Mouse (Mus musculus) right cerebral cortex, postnatal 14 days (tissue): ENCODE data around the gene Tmem108.

Source experiments
- DNase-seq: peaks from one replicate; pipeline ENCODE4 v3.0.0; 2022

Tmem108 gene

DNA sequence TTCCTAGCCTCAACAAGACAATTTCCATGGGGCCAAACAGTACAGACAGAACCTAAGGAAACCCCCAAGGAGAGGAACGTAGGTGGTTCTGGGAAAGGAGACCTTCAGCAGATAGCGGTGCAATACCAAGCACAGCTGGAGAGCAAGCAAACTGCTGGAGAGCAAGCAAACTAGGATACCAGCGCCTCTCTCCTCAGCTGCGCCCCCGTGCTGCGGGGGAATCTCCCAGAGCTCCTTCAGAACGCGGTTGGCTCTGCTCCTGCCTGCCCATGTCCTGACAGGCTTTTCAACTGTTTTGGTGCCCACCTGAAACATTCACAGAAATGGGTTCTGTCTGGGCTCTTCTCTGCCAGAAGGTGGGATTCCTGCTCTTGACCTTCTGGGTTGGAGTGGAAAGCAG lies 221.1 kb downstream of the Tmem108 start:
- no peak for DNase-seq

- no peak for DNase-seq
These were observed 223.4 kb downstream of the Tmem108 start for GRCm38 (mm10) chr9:103538047-103538816.

DNA sequence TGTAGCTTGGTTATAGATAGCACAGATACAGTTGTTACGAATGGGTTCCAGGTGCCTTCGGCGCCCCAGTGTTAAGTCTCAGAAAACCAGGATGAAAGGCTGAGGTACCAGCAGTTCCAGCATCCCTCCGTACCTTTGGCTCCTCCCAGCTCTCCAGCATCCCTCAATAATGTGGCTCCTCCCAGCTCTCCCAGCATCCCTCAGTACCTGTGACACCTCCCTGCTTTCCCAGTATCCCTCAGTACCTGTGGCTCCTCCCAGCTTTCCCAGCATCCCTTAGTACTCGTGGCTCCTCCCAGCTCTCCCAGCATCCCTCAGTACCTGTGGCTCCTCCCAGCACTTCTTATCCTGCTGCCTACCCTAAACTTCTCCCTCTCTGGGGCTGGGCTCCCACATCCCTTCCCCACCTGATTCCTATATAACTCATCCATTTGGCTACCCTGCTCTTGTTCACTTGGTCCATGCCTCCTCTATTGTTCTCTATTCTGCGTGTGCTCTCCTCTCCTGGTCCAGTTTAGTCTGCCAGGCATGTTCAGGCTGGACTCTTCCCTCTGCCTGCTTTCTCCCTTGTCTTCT lies 225.5 kb downstream of the Tmem108 start:
- no peak for DNase-seq

DNA sequence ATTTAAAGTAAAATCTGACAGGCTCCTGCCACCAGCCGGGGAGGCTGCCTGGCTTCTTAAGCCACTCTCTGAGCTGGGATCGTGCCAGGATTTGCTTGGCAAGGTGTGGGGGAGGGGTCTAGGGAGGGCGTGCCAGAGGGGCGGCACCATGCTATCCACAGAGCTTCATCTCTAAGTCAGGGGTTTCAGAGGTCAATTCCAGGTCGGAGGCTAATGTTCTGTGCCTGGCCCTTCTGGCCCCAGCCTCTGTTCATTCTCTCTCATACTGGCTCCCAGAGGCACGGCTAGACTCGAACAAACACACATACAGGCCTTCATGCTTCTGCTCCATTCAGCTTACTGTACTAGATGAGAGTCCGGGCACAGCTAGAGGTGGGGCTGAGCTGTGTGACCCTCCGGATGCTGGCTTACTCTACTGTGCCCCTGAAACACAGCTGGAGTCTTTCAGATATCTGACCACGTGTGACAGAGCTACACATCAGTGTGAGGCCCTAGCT lies 236.5 kb downstream of the Tmem108 start:
- DNase-seq: no peak

- no peak for DNase-seq
These were observed 237.0 kb downstream of the Tmem108 start for GRCm38 (mm10) chr9:103524600-103524999.

DNA sequence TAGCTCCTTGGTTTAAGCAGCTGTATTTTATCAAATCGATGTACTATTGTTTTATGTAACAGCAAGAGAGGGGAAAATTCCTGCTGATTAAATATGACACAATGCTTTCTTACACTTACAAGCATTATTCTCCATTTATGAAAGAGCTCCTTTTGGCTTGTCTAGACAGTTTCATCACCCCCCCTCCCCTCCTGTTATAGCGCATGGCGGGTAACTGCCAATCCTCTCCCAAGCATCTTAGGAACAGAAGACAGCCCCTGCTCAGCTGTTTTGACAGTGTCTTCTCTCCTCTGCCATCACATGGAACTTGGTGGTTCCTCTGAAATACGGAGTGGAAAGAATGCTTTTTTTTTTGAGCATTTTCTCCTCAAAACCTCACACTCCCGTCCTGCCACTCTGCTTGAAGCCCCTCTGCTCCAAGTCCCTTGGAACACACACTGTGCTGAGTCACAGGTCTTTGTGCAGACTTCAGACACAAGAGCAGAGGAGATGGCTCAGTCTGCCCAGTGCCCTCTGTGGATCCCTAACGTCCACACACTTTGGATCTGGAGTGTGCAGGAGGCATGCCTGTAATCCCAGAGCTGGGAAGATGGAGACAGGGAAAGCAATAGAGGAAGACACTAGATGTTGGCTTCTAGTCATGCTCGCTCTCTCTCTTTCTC lies 237.8 kb downstream of the Tmem108 start:
- DNase-seq: no peak

GRCm38 (mm10) chr9:103523008-103523407 lies 238.6 kb downstream of the Tmem108 start:
- DNase-seq: no peak

- no peak for DNase-seq
These were observed 247.8 kb downstream of the Tmem108 start for GRCm38 (mm10) chr9:103513884-103514283.

- DNase-seq: no peak
These were observed 249.4 kb downstream of the Tmem108 start for GRCm38 (mm10) chr9:103512257-103512656.

DNA sequence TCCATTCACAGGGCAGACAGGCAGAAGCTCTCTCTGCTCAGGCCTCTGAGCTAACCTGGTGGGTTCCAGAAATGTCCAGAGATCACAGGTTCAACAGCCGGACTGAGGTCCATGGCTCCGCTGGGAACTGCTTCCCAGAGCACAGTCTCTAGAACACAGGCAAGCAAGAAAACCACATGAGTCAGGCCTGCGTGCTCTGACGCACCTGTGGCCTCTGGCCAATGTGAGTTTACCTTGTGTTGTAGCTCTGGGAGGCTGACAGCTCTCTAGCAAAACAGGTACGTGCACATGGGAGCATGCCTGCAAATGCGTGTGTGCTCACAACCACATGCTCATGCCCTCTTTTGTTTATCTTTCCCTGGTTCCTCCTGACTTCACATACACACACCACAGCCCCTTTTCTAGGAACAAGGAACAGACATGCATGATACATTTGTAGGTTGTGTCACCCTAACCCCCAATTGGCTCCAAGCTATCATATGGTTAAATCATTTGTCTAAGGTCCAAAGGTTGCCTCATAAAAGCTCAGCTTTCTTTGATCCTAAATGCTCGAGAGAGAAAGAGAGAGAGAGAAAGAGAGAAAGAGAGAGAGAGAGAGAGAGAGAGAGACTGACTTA lies 254.6 kb downstream of the Tmem108 start:
- no peak for DNase-seq

- no peak for DNase-seq
These were observed 256.6 kb downstream of the Tmem108 start for GRCm38 (mm10) chr9:103505067-103505466.

DNA sequence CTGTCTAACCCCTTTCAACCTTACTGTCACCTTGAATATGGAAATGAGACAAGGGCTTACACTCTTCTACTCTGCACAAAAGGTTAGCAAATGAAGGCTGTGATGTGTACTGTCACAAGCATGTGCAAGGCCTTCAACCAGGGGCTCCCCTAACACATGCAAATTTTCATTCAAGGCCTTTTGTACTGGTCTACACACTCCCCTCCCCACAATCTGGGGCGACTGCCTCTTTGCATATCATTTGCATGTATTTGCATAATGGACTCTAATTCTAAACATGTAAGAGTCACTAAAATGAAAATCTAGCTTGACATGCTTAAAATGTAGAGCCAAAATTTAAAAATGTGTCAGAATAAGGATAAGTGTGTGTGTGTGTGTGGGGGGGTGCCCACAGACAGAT lies 257.0 kb downstream of the Tmem108 start:
- no peak for DNase-seq

DNA sequence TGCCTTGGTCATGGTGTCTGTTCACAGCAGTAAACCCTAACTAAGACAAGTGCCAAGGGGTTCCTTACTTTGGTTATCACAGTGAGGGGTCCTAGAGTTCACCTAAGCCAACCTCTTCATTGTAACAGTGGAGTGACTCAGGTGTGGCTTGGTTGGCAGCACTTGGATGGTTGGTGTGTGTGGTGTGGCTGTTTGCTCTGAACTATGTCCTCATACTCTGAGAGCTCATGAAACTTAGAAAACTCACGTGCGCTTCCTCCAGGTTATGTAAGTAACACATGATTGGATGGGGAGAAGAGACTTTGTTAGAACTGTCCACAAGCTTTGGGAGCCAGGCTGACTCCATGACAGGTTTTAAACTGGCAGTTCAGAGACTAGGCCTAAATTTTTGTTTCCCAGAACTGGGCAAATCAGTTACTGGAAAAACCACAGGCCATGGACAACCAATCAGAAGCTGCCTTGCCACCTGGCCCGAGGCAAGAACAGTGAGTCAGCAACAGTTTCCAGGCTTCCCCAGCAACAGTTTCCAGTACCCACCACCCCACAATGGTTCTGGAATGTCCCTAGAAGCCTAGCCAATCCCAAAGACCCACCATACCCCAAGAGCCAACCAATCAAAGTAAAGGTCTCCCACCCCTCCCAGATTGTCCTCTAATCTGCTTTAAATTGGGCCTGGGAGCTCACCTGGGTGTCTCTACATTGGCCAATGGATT lies 257.9 kb downstream of the Tmem108 start:
- no peak for DNase-seq

GRCm38 (mm10) chr9:103502655-103503054 lies 259.0 kb downstream of the Tmem108 start:
- DNase-seq: no peak

- DNase-seq: peak; percentile 49
These were observed 259.7 kb downstream of the Tmem108 start for GRCm38 (mm10) chr9:103501861-103502364.

- DNase-seq: no peak
These were observed 262.3 kb downstream of the Tmem108 start for GRCm38 (mm10) chr9:103499366-103499765.

GRCm38 (mm10) chr9:103498699-103499098 lies 262.9 kb downstream of the Tmem108 start:
- no peak for DNase-seq

- peak; percentile 2 for DNase-seq
These were observed 266.2 kb downstream of the Tmem108 start for GRCm38 (mm10) chr9:103495391-103495790.

- peak; percentile 75 for DNase-seq
These were observed 267.2 kb downstream of the Tmem108 start for GRCm38 (mm10) chr9:103494346-103495020.

DNA sequence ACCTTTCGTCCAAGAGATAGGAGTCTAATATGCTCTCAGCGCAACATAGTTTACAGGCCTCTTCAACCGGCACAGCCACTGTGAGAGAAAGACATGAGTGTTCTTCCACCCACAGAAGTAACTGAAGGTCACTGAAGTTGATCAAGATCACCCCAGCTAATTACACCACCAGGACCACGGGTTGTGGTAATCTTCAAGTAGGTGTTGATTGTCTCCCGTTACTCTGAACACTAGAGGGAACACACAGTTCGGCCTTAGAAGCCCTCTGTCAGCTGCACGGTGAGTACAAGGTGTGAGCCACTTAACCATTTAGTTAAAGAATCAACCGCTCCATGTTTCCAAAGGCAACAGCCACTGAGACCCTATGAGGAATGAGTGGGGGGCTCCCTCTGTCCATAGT lies 269.7 kb downstream of the Tmem108 start:
- DNase-seq: peak; percentile 1

DNA sequence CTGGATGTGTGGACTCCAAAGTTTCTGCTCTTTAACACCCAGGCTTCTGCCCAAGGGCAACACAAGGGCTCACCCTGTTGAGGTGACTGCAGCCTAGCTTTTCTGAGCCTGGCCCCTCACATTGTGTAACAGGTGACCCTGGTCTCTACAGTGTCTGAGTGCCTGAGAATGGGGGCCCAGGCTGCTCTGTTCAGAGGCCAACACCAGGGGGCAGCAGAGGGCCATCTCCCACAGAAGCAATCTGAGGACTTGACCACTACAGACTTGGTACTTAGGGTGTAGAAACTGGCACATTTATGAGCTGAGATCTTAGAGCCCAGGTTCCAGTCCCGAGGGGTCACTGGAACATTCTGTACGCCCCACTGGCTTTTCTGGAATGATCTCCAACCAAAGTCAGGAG lies 271.2 kb downstream of the Tmem108 start:
- peak; percentile 77 for DNase-seq

DNA sequence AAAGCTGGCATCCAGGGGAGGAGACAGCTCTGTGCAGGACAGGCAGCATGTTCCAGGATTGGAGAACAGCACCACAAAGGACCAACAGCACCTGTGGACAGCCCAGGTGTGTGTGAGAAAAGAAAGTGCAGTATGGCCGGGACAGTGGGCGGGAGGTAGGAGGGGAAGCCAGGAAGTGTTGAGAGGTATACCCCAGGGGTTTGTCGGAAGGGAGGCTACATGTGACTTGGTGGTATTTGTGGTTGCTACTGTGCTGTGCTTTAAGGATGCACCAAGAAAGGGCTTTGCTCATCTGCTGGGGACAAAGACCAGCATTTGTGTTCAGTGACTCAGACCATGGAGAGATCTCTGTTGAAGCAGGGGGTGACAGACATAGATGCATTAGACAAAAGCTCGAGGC lies 271.8 kb downstream of the Tmem108 start:
- no peak for DNase-seq
